Mouse (Mus musculus): ENCODE data around the gene Prpsap2. TPM values are rescaled to one million over a fixed set of nuclear protein-coding genes. Genes with fewer than 3 reads are reported as not detected.
A peak's percentile ranks its signal among the peaks of the same experiment; 100 is the strongest.
"Not testable (repeated sequence)": the region's sequence is repeated elsewhere in the genome, so short reads cannot be mapped to it uniquely, and the experiment has no call there.

Gene Prpsap2
- 3.0 and 6.4 TPM in 2 replicates for polyA plus RNA-seq (2012; rRNA removed)

DNA sequence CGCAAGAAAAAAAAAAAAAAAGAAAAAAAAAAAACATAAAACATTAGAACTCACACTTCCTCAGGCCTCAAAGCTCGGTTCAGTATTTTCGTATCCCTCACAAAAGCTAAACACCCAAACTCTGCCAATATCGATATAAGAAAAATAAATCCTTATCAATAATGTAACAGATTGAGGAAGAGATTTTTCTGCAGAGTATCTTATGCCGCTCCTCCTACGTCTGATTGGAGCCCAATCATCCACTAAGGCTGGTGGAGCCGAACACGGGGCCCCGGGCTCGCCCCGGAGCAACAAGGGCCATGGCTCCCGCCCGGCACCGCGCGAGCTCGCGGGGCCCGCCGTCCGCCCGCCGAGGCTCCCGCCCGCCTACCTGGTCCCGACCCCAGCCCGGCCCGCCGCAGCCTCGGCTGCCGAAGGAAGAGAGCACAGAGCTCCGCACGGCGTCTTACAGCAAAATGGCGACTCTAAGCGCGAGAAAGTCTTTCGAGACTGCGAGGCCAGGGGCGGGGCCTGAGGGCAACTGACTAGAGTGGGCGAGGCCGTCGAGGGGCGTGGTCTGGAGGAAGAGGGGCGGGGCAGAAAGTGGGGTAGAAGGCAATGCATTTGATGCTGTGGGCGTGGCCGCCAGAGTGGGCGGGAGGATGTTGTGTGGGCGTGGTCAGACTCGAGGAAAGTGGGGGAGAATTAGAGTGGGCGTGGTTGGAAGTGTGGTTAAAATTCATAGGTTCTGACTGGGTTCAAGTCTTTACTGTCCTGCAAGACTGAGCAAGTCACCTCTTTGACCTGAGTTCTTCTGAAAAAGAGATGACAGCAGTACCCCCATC, at the start of gene Prpsap2:
Gene Prpsap2, minus strand, starts transcription at position 505 of the 824 bp plus-strand sequence.
- Histone ChIP-seq H3K4me3 (ENCODE audit: low read depth, low read length) (peak within 1 kb of the TSS; percentile 79), H3K4me1 (ENCODE audit: control insufficient read depth, insufficient read depth, insufficient read length, low read length) (peaks cover 5% of the 10 kb centered on the region; the same call in 1 of the 2 replicates), H3K27me3 (ENCODE audit: control insufficient read depth, insufficient read depth, low read length) (no peaks in the 10 kb centered on the region), H3K27ac (ENCODE audit: insufficient read depth, low read depth, low read length) (peak within 1 kb of the TSS; percentile 48; the same call in 1 of the 2 replicates), H3K36me3 (ENCODE audit: control insufficient read depth, insufficient read depth, low read length) (0 out of 2 replicates have a peak, but pooled peaks cover 4% of the 10 kb centered on the region)
- no peak for TF ChIP-seq CTCF (IDR thresholded peaks at IDR 0.05; ENCODE audit: extremely low read depth, insufficient read length, insufficient replicate concordance, low read depth, low read length)
- peak; percentile 66; the same call in 1 of the 2 replicates for TF ChIP-seq POLR2A (IDR thresholded peaks at IDR 0.05; ENCODE audit: low read depth, low read length)
- WGBS: under 1% methylated on average over 51 of the region's 51 CpGs

DNA sequence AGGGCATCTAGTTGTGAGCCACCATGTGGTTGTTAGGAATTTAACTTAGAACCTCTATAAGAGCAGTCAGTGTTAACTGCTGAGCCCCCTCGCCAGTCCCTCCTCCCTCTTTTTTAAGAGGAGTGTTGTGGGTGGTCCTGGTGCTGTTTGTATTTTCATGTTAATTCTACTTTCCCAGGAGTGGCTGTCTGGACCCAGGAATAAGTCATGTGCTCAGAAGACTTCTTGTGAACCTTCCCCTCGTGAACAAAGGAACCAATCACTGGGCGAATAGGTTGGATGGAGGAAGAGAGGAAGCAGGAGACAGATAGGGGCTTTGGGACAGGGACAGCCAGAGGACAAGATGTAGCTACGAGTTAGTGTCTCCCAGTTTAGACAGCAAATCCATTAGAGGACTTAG, 47.9 kb upstream of the Prpsap2 start:
- 80% methylated on average over 4 of the region's 4 CpGs for WGBS
- no peak overlapping the region for H3K27ac ChIP-seq (ENCODE audit: insufficient read depth, low read depth, low read length)
- no peak for TF ChIP-seq CTCF (IDR thresholded peaks at IDR 0.05; ENCODE audit: extremely low read depth, insufficient read length, insufficient replicate concordance, low read depth, low read length)
- no peak for TF ChIP-seq POLR2A (IDR thresholded peaks at IDR 0.05; ENCODE audit: low read depth, low read length)
- H3K4me3 ChIP-seq (ENCODE audit: low read depth, low read length): no peak overlapping the region
- H3K27me3 ChIP-seq (ENCODE audit: control insufficient read depth, insufficient read depth, low read length): no peaks in the 10 kb centered on the region
- peaks cover 23% of the 10 kb centered on the region for H3K36me3 ChIP-seq (ENCODE audit: control insufficient read depth, insufficient read depth, low read length)
- no peaks in the 10 kb centered on the region for H3K4me1 ChIP-seq (ENCODE audit: control insufficient read depth, insufficient read depth, insufficient read length, low read length)

DNA sequence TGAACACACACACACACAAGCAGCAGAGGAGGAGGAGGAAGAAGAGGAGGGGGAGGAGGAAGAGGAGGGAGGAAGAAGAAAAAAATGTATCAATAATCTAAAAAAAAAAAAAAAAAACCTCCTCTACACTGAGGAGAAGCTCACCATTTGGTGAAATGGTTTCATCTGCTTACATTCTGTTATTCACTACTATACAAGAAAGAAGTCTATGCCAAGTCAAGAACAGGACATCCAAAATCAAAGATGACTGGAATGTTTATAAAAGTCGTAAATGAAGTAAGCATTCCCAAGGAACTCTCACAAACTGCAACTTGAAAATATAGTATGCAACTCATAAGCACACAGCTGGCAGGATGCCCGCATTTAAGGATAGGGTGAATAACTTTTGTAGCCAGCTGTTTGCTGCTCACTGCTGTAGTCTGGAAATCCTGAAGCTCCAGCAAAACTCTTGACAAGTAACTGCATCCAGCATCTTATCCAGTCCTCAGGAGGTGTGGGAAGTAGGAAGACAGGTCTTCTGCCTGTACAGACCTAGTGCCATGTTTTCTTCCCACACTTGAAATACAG, 46.7 kb upstream of the Prpsap2 start:
- no peaks in the 10 kb centered on the region for H3K27me3 ChIP-seq (ENCODE audit: control insufficient read depth, insufficient read depth, low read length)
- WGBS: 76% methylated on average over 2 of the region's 2 CpGs
- no peaks in the 10 kb centered on the region for H3K4me1 ChIP-seq (ENCODE audit: control insufficient read depth, insufficient read depth, insufficient read length, low read length)
- H3K27ac ChIP-seq (ENCODE audit: insufficient read depth, low read depth, low read length): no peak overlapping the region
- no peak for TF ChIP-seq POLR2A (IDR thresholded peaks at IDR 0.05; ENCODE audit: low read depth, low read length)
- TF ChIP-seq CTCF (IDR thresholded peaks at IDR 0.05; ENCODE audit: extremely low read depth, insufficient read length, insufficient replicate concordance, low read depth, low read length): no peak
- H3K4me3 ChIP-seq (ENCODE audit: low read depth, low read length): no peak overlapping the region
- H3K36me3 ChIP-seq (ENCODE audit: control insufficient read depth, insufficient read depth, low read length): peaks cover 21% of the 10 kb centered on the region

DNA sequence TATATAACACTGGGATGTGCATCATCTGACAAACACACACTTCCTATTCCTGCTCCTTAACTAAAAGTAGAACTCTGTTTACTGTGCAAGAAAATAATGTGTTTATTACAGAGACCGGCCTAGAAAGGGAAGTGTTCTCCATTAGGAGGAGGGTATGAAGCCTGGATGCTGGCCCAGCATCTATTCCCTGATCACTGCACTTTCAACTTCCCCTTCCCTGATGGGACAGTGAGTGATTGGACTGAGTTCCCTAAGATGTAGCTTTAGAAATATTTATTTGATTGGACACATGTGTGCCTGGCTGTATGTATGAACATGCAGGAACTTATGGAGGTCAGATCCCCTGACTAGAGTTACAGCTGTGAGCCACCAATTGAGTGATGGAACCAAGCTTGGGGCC, 31.6 kb upstream of the Prpsap2 start:
- H3K4me1 ChIP-seq (ENCODE audit: control insufficient read depth, insufficient read depth, insufficient read length, low read length): no peaks in the 10 kb centered on the region
- TF ChIP-seq POLR2A (IDR thresholded peaks at IDR 0.05; ENCODE audit: low read depth, low read length) (no peak), CTCF (IDR thresholded peaks at IDR 0.05; ENCODE audit: extremely low read depth, insufficient read length, insufficient replicate concordance, low read depth, low read length) (no peak)
- no peak overlapping the region for H3K27ac ChIP-seq (ENCODE audit: insufficient read depth, low read depth, low read length)
- WGBS: 68% methylated on average over 1 of the region's 1 CpGs
- peaks cover 16% of the 10 kb centered on the region for H3K36me3 ChIP-seq (ENCODE audit: control insufficient read depth, insufficient read depth, low read length)
- H3K27me3 ChIP-seq (ENCODE audit: control insufficient read depth, insufficient read depth, low read length): no peaks in the 10 kb centered on the region
- H3K4me3 ChIP-seq (ENCODE audit: low read depth, low read length): no peak overlapping the region

DNA sequence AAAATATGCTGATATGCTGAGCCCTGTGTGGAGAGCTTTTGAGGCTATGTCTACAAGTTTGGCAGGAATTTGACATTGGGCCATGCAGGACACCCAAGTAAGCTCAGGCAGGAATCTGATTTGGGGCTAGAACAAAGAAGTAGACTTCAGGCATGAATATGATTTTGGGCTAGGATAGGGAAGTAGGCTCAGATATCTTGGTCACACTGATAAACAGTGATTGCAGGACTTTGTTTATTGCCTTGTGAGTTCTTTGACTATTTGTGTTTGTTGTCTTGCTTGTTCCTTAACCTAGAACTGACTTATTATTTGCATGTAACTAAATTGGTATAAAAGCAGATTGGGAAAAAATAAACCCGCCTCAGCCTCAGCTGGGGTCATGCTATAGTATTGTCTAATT, 26.7 kb upstream of the Prpsap2 start:
- TF ChIP-seq POLR2A (IDR thresholded peaks at IDR 0.05; ENCODE audit: low read depth, low read length) (no peak), CTCF (IDR thresholded peaks at IDR 0.05; ENCODE audit: extremely low read depth, insufficient read length, insufficient replicate concordance, low read depth, low read length) (no peak)
- peaks cover 31% of the 10 kb centered on the region for H3K36me3 ChIP-seq (ENCODE audit: control insufficient read depth, insufficient read depth, low read length)
- WGBS: 97% methylated on average over 1 of the region's 1 CpGs

DNA sequence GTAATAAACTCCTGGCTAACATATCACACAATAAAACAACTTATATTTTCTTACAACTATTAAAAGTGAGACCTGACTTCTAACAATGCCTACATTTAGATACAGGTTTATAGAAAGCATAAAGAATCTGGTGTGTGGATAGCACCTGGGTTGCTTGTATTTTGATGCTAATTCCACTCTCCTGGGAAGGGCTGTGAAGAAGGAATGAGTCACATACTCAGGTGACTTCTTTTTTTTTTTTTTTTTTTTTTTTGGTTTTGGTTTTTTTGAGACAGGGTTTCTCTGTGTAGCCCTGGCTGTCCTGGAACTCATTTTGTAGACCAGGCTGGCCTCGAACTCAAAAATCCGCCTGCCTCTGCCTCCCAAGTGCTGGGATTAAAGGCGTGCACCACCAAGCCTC, 20.6 kb upstream of the Prpsap2 start:
- not testable (repeated sequence) for H3K27me3 ChIP-seq (ENCODE audit: control insufficient read depth, insufficient read depth, low read length); H3K27ac ChIP-seq (ENCODE audit: insufficient read depth, low read depth, low read length); H3K4me3 ChIP-seq (ENCODE audit: low read depth, low read length); H3K4me1 ChIP-seq (ENCODE audit: control insufficient read depth, insufficient read depth, insufficient read length, low read length)
- peaks cover 42% of the 10 kb centered on the region for H3K36me3 ChIP-seq (ENCODE audit: control insufficient read depth, insufficient read depth, low read length)
- WGBS: 95% methylated on average over 3 of the region's 3 CpGs

More for the DNA sequence above, 26.7 kb upstream of the Prpsap2 start:
- Histone ChIP-seq H3K4me1 (ENCODE audit: control insufficient read depth, insufficient read depth, insufficient read length, low read length) (no peaks in the 10 kb centered on the region), H3K27me3 (ENCODE audit: control insufficient read depth, insufficient read depth, low read length) (no peaks in the 10 kb centered on the region), H3K27ac (ENCODE audit: insufficient read depth, low read depth, low read length) (no peak overlapping the region), H3K4me3 (ENCODE audit: low read depth, low read length) (no peak overlapping the region)

DNA sequence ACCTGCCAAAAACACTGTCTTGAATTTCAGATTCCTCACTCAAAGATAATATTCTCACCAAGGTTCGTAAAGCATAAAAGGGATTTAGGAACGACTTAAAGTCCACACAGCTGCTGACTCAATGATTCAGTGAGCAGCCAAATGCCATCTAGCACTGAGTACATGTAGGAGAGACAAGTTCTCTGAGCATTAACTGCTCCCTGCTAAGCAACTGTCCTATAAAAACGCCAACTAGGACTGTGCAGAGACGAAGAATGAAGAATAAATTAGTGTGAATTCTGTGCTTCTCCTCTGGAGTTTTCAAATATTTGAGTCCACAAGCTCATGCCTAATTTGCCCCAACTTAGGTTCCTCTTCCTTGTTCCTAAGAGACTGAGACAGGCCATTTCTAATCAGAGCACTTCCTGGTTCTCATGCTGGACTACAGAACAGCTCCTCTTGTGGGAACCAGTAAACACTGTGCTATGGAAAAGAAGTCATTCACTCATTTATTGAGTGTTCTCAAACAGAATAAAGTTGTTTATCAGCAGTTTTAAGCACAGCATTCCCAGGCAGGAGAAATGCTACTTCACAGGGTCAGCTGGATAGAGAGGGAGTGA, 12.8 kb upstream of the Prpsap2 start:
- Histone ChIP-seq H3K4me3 (ENCODE audit: low read depth, low read length) (no peak overlapping the region), H3K27me3 (ENCODE audit: control insufficient read depth, insufficient read depth, low read length) (no peaks in the 10 kb centered on the region), H3K4me1 (ENCODE audit: control insufficient read depth, insufficient read depth, insufficient read length, low read length) (no peaks in the 10 kb centered on the region), H3K27ac (ENCODE audit: insufficient read depth, low read depth, low read length) (no peak overlapping the region), H3K36me3 (ENCODE audit: control insufficient read depth, insufficient read depth, low read length) (peaks cover 15% of the 10 kb centered on the region)
- TF ChIP-seq CTCF (IDR thresholded peaks at IDR 0.05; ENCODE audit: extremely low read depth, insufficient read length, insufficient replicate concordance, low read depth, low read length): no peak
- TF ChIP-seq POLR2A (IDR thresholded peaks at IDR 0.05; ENCODE audit: low read depth, low read length): no peak
- WGBS: 67% methylated on average over 4 of the region's 4 CpGs

Measured in small intestine, adult 2 months (tissue).